Mouse (Mus musculus): ENCODE data around the gene Mutyh. TPM values are rescaled to one million over a fixed set of nuclear protein-coding genes. Genes with fewer than 3 reads are reported as not detected.
"Not testable (repeated sequence)": the region's sequence is repeated elsewhere in the genome, so short reads cannot be mapped to it uniquely, and the experiment has no call there.

The Mutyh gene
- polyA plus RNA-seq, 1 experiment from 2014 or later = 10.3 TPM

DNA sequence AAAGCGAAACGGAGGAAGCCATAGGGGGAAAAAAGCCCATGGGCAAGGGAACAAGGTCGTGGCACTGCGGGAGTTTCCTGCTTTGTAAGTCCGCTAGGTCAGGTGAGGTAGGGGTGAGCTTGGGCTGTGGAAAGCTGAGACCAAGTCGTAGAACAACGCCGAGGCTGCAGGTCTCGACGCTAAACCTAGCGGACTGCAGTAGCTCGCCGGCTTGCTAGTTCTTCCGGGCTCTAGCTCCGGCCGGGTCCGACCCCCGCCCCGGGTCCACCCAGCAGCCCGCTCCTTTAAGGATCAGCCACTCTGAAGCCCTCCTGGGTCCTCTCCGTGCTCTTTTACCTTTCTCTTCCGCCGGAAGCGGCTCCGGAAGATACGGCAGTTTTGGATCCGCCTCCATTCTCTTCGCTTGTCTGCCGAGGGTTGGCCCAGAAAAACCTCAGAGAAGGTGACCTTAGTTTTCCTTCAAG, 17.1 kb downstream of the Mutyh start:
- Histone ChIP-seq H3K9me3 (no peaks in the 10 kb centered on the region), H3K27ac (peak overlapping the region; percentile 59; the same call in 1 of the 2 replicates), H3K4me3 (replicated peaks) (peak overlapping the region; percentile 63), H3K27me3 (replicated peaks) (0 out of 2 replicates have a peak, but pooled peaks cover 7% of the 10 kb centered on the region), H3K9ac (peak overlapping the region; percentile 72), H3K36me3 (no peaks in the 10 kb centered on the region), H3K4me1 (replicated peaks) (peaks cover 11% of the 10 kb centered on the region), H3K4me2 (replicated peaks) (peak overlapping the region; percentile 83)
- under 1% methylated on average over 29 of the region's 29 CpGs for WGBS
- peak; percentile 46 for ATAC-seq

GRCm38 (mm10) chr4:116827819-116828218, 20.3 kb downstream of the Mutyh start:
- peaks cover 3% of the 10 kb centered on the region; the same call in 1 of the 2 replicates for H3K4me1 ChIP-seq (replicated peaks)
- ATAC-seq = peak; percentile 59
- H3K9ac ChIP-seq = no peak overlapping the region
- no peak overlapping the region for H3K27ac ChIP-seq
- H3K4me2 ChIP-seq (replicated peaks) = no peak overlapping the region
- no peaks in the 10 kb centered on the region for H3K27me3 ChIP-seq (replicated peaks)
- H3K9me3 ChIP-seq = no peaks in the 10 kb centered on the region
- no peaks in the 10 kb centered on the region for H3K36me3 ChIP-seq
- no peak overlapping the region for H3K4me3 ChIP-seq (replicated peaks)
- 4% methylated on average over 4 of the region's 4 CpGs for WGBS

DNA sequence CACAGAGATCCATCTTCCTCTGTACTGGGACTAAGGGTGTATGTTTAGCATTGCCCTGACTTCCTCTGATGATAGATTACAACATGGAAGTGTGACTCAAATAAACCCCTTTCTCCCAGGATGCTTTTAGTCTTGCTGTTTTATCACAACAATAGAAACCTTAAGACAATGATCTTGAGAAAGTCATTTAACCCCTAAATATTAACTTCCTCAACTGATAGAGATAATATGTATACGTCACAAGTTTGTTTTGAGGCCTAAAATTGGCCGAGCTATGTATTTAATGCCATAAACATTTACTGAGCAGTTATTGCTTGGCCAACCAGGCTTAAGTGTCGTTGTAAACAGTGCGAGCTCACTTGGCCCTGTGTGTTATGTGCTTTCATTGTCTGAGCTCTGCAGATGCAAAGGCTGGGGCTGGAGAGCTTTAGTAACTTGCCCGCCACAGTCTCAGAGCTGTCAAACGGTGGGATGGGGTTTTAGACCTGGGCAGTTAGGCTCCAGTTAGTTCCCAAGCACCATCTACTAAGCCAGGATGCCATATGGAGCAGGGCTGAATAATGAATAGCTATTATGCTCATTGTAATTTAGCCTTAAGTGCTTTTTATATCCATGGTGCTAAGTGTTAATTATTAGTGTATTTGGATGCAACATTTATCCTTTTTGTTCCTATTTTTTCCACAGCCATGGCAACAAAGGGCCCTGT, 22.0 kb downstream of the Mutyh start:
- no peak overlapping the region for H3K27ac ChIP-seq
- no peaks in the 10 kb centered on the region for H3K9me3 ChIP-seq
- ATAC-seq = no peak
- no peaks in the 10 kb centered on the region for H3K36me3 ChIP-seq
- H3K9ac ChIP-seq = no peak overlapping the region
- H3K4me2 ChIP-seq (replicated peaks) = no peak overlapping the region
- no peaks in the 10 kb centered on the region for H3K27me3 ChIP-seq (replicated peaks)
- no peak overlapping the region for H3K4me3 ChIP-seq (replicated peaks)
- 44% methylated on average over 6 of the region's 6 CpGs for WGBS
- peaks cover 3% of the 10 kb centered on the region; the same call in 1 of the 2 replicates for H3K4me1 ChIP-seq (replicated peaks)

DNA sequence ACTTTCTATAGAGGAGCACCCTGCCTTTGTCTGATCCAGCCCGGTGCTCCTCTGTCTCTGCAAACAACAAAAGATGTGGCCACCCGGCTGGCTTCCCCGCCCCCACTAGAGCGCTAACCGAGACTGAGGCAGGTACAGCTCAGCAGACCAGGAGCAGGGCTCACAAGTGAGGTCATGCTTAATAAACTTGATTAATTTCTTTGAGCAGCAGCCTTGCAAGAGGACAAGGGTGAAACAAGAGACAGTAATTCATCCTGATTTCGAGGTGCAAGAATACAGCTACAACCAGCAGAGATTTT, 22.5 kb downstream of the Mutyh start:
- no peak for ATAC-seq
- WGBS = 23% methylated on average over 6 of the region's 6 CpGs
- H3K9me3 ChIP-seq = no peaks in the 10 kb centered on the region

DNA sequence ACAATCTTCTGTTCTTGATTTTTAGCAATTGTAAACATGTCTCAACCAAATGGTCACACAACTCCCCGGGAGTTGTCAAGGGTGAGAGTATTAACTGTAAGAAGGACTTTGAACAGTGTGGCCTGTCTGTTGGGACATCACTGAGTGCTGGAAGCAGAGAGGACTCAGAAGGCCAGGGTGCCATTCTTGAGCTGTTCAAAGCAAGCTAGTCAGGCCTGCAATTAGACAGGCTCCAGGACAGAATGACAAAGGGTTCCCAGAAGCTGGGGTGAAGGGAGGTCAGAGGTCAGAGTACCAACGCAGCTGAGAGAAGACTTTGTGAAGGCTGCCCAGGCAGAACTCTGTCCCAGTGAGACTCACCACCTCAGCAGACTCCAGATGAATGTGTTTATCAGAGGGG, 31.5 kb downstream of the Mutyh start:
- ATAC-seq = peak; percentile 72
- H3K36me3 ChIP-seq = no peaks in the 10 kb centered on the region
- no peaks in the 10 kb centered on the region for H3K9me3 ChIP-seq
- H3K4me2 ChIP-seq (replicated peaks) = no peak overlapping the region
- H3K4me3 ChIP-seq (replicated peaks) = no peak overlapping the region
- no peak overlapping the region for H3K9ac ChIP-seq
- 23% methylated on average over 2 of the region's 2 CpGs for WGBS
- no peak overlapping the region for H3K27ac ChIP-seq
- H3K27me3 ChIP-seq (replicated peaks) = no peaks in the 10 kb centered on the region
- H3K4me1 ChIP-seq (replicated peaks) = no peaks in the 10 kb centered on the region

More for the DNA sequence above, 22.5 kb downstream of the Mutyh start:
- no peak overlapping the region for H3K9ac ChIP-seq
- H3K4me1 ChIP-seq (replicated peaks) = peaks cover 3% of the 10 kb centered on the region; the same call in 1 of the 2 replicates
- no peaks in the 10 kb centered on the region for H3K27me3 ChIP-seq (replicated peaks)
- H3K36me3 ChIP-seq = no peaks in the 10 kb centered on the region
- H3K27ac ChIP-seq = no peak overlapping the region
- H3K4me2 ChIP-seq (replicated peaks) = no peak overlapping the region
- H3K4me3 ChIP-seq (replicated peaks) = no peak overlapping the region

DNA sequence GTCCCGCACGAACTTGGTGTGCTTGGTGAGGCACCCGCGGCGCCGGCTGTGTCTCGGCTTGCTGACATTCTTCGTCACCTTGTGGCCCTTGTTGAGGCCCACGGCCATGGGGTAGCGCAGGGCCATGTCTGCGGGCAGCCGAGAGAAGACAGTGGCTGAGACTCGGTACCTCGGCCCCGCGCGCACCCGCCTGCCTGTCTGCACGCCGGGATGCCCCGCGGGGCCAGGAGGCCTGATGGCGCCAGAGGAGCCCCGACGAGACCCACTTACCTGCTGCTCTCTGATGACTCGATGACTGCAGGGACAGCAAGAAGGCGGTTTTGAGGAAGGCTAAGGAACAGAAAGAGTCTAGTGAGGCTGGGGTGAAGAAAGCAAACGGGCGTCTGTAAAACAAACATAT, 32.6 kb downstream of the Mutyh start:
- H3K27me3 ChIP-seq (replicated peaks) = not testable (repeated sequence)
- 21% methylated on average over 23 of the region's 29 CpGs for WGBS

GRCm38 (mm10) chr4:116840841-116841240, 33.3 kb downstream of the Mutyh start:
- H3K9ac ChIP-seq = no peak overlapping the region
- H3K4me2 ChIP-seq (replicated peaks) = no peak overlapping the region
- H3K36me3 ChIP-seq = no peaks in the 10 kb centered on the region
- H3K27ac ChIP-seq = no peak overlapping the region
- H3K9me3 ChIP-seq = no peaks in the 10 kb centered on the region
- no peaks in the 10 kb centered on the region for H3K4me1 ChIP-seq (replicated peaks)
- ATAC-seq = no peak
- H3K4me3 ChIP-seq (replicated peaks) = no peak overlapping the region
- H3K27me3 ChIP-seq (replicated peaks) = no peaks in the 10 kb centered on the region
- 79% methylated on average over 6 of the region's 6 CpGs for WGBS

More for the DNA sequence above, 32.6 kb downstream of the Mutyh start:
- H3K4me2 ChIP-seq (replicated peaks) = peak overlapping the region; percentile 42
- not testable (repeated sequence) for H3K36me3 ChIP-seq; H3K9ac ChIP-seq; H3K27ac ChIP-seq; H3K9me3 ChIP-seq; H3K4me3 ChIP-seq (replicated peaks); H3K4me1 ChIP-seq (replicated peaks); ATAC-seq

GRCm38 (mm10) chr4:116844324-116844723, 36.8 kb downstream of the Mutyh start:
- Histone ChIP-seq H3K9ac (no peak overlapping the region), H3K4me1 (replicated peaks) (no peaks in the 10 kb centered on the region), H3K27ac (no peak overlapping the region), H3K36me3 (no peaks in the 10 kb centered on the region), H3K9me3 (no peaks in the 10 kb centered on the region), H3K4me2 (replicated peaks) (no peak overlapping the region), H3K4me3 (replicated peaks) (no peak overlapping the region), H3K27me3 (replicated peaks) (no peaks in the 10 kb centered on the region)
- whole genome bisulfite sequencing = 95% methylated on average over 3 of the region's 3 CpGs
- no peak for ATAC-seq

DNA sequence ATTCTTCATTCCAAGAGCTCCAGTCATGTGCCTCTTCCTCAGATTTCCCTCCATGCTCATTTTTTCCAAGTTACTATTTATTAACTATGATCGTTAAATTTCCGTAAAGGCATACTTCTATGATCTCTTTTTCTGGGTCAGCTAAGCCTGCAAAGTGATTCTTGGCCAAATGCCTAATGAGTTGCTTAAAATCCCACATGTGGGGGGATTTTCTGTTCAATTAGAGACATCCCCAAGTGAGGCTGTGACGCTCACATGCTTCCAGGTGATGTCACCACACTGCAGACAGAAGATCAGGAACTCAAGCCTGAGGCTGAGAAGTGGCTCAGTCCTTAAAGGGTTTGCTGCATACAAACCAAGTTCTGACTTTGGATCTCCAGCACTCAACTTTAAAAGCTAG, 42.4 kb downstream of the Mutyh start:
- no peak overlapping the region for H3K4me2 ChIP-seq (replicated peaks)
- no peak for ATAC-seq
- 77% methylated on average over 3 of the region's 3 CpGs for WGBS
- no peaks in the 10 kb centered on the region for H3K4me1 ChIP-seq (replicated peaks)
- no peaks in the 10 kb centered on the region for H3K36me3 ChIP-seq
- no peak overlapping the region for H3K9ac ChIP-seq
- H3K9me3 ChIP-seq = no peaks in the 10 kb centered on the region
- no peaks in the 10 kb centered on the region for H3K27me3 ChIP-seq (replicated peaks)
- H3K4me3 ChIP-seq (replicated peaks) = no peak overlapping the region
- no peak overlapping the region for H3K27ac ChIP-seq

- 24% methylated on average over 2 of the region's 2 CpGs for WGBS
- H3K4me1 ChIP-seq (replicated peaks) = no peaks in the 10 kb centered on the region
- ATAC-seq = no peak
Measured at GRCm38 (mm10) chr4:116854286-116854685, 46.8 kb downstream of the Mutyh start.

DNA sequence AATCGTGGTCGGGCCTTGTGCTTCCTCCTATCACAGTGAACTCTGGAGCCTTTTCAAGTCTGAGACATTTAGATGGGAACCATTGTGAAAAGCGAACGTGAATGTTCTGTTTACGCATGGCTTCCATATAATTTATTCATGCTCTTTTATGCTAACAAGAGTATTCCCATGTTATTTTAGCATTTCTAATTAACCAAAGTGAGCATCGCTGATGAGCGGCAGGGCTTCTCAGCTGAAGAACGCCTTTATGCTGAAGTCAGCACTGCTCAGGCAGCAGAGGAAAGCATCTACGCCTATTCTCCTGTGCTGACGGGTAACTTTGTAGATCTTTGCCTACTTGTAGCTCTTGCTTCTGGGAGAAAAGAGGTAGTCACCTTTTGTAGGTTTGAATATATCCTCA, 49.7 kb downstream of the Mutyh start:
- Histone ChIP-seq H3K36me3 (no peaks in the 10 kb centered on the region), H3K4me3 (replicated peaks) (no peak overlapping the region), H3K9me3 (no peaks in the 10 kb centered on the region), H3K4me2 (replicated peaks) (no peak overlapping the region), H3K27ac (no peak overlapping the region), H3K4me1 (replicated peaks) (no peaks in the 10 kb centered on the region), H3K27me3 (replicated peaks) (no peaks in the 10 kb centered on the region), H3K9ac (no peak overlapping the region)
- ATAC-seq = no peak
- 90% methylated on average over 10 of the region's 10 CpGs for WGBS

More at GRCm38 (mm10) chr4:116854286-116854685, 46.8 kb downstream of the Mutyh start:
- Histone ChIP-seq H3K27me3 (replicated peaks) (no peaks in the 10 kb centered on the region), H3K27ac (no peak overlapping the region), H3K4me3 (replicated peaks) (no peak overlapping the region), H3K9ac (no peak overlapping the region), H3K4me2 (replicated peaks) (no peak overlapping the region), H3K9me3 (no peaks in the 10 kb centered on the region), H3K36me3 (no peaks in the 10 kb centered on the region)

- Histone ChIP-seq H3K4me2 (replicated peaks) (no peak overlapping the region), H3K36me3 (no peaks in the 10 kb centered on the region), H3K4me1 (replicated peaks) (no peaks in the 10 kb centered on the region), H3K9ac (no peak overlapping the region), H3K9me3 (no peaks in the 10 kb centered on the region), H3K27ac (no peak overlapping the region), H3K4me3 (replicated peaks) (no peak overlapping the region), H3K27me3 (replicated peaks) (no peaks in the 10 kb centered on the region)
- WGBS = 53% methylated on average over 5 of the region's 5 CpGs
- ATAC-seq = peak; percentile 62
Measured at GRCm38 (mm10) chr4:116859711-116860110, 52.2 kb downstream of the Mutyh start.

DNA sequence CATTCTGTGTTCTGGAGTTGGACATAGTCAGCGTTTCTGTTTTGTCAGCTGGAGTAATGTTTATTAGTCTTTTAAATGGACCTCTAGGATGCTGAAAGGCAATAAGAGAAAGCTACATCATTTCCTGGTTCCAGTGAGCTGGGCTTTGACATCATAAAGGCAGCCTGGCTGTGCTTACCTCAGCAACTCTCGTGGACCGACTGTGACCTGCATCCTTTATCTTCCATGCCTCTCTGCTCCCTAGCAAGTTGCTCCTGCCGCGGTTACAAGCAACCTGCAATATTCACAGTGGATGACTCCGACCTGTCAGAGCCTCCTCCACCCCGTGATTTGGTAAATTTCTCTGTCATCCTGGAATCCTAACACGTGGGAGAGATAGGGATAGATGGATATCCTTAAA, 54.5 kb downstream of the Mutyh start:
- Histone ChIP-seq H3K27me3 (replicated peaks) (no peaks in the 10 kb centered on the region), H3K4me2 (replicated peaks) (no peak overlapping the region), H3K36me3 (no peaks in the 10 kb centered on the region), H3K4me3 (replicated peaks) (no peak overlapping the region), H3K9me3 (no peaks in the 10 kb centered on the region), H3K9ac (no peak overlapping the region), H3K4me1 (replicated peaks) (no peaks in the 10 kb centered on the region), H3K27ac (no peak overlapping the region)
- 59% methylated on average over 8 of the region's 8 CpGs for WGBS
- ATAC-seq = no peak

Data from intestine, embryonic 15.5 days (tissue).